Mouse (Mus musculus): ENCODE results near the gene Adcy7.

DNA sequence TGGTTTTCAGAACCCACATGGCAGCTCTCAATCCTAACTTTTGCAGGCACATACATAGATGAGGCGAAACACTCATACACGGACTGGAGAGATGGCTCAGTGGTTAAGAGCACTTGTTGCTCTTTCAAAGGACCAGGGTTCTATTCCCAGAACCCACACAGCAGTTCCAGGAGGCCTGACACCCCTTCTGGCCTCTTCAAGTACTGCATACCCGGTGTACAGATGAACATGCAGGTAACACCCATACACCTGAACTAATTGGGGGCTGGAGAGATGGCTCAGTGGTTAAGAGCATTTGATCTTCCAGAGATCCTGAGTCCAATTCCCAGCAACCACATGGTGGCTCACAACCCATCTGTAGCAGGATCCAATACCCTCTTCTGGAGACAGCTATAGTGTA is 2.1 kb upstream of the Adcy7 start:
- TF ChIP-seq CTCF (IDR thresholded peaks at IDR 0.05; ENCODE audit: low read depth, low read length) = no peak
- TF ChIP-seq POLR2A (IDR thresholded peaks at IDR 0.05; ENCODE audit: extremely low read depth, insufficient read depth, low read length) = no peak
